Mouse (Mus musculus): ENCODE results near the gene Camkmt.

DNA sequence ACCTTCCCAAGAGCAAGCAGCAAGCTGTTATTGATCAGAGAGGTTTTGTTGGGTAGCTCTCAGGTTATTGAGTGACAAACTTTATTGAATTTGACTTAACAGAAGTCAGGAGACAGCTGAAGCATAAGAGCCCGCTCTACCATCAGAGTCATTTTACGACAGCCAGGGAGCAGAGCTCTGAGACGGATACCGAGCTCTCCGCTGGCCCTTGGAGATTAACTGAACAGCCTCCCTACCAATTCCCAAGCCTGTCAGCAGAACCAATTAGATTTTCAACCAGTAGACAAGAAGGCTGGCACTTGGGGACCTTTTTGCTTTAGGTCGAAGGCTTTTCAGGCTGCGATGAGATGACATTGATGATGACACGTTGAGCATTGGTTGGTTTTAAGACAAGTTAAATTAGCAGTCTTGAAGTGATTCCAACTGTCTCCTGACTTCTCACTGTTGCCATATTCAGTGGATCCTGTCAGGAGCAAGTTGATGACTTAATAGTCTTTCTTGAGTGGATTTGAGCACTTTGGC, 229.5 kb downstream of the Camkmt start:
- no peak for TF ChIP-seq MAFK (IDR thresholded peaks at IDR 0.05; ENCODE audit: insufficient read depth, low read depth, low read length)
- no peak for TF ChIP-seq HCFC1 (IDR thresholded peaks at IDR 0.05; ENCODE audit: borderline replicate concordance, insufficient read depth, low read length)

All from ES-E14 (cell line).